Mouse (Mus musculus): ENCODE measurements around the gene Foxp2.

- TF ChIP-seq CTCF (IDR thresholded peaks at IDR 0.05; ENCODE audit: extremely low read depth, insufficient read depth, low read length) (no peak), POLR2A (IDR thresholded peaks at IDR 0.05; ENCODE audit: extremely low read depth, insufficient read depth, low read length) (no peak)
Observed at GRCm38 (mm10) chr6:14922704-14923103, 21.6 kb downstream of the Foxp2 start.

Data from cortical plate, adult 2 months (tissue).